Mouse (Mus musculus): Measurements from ENCODE around the gene Ubl7. TPM values are rescaled to one million over a fixed set of nuclear protein-coding genes. Genes with fewer than 3 reads are reported as not detected.
A peak's percentile ranks its signal among the peaks of the same experiment; 100 is the strongest.

Ubl7 gene
- total and polyA plus RNA-seq, 3 experiments = 19.1 to 159 (median 72.5) TPM

DNA sequence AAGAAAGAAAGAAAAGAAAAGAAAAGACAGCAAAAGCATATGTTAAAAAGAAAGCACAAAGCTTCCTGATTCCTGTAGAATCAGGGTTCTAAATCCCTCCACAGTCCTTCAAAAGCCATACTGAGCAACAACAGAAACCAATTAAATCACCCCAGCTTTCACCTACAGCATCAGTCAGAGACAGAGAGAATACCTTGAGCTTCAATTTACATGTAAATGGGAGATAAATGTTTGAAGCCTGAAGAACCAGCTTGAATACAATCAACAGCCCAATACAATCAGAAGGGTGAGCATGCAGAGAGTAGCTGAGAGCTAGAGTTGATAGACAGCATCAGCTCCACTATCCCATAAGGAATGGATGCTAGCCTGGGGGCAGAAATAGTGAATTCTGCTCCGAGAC is 27.4 kb upstream of the Ubl7 start:
- Histone ChIP-seq H3K27me3 (ENCODE audit: insufficient read depth, low read length) (peaks cover 17% of the 10 kb centered on the region), H3K4me3 (ENCODE audit: low read depth, low read length) (no peak overlapping the region), H3K36me3 (replicated peaks) (no peaks in the 10 kb centered on the region), H3K4me1 (ENCODE audit: insufficient read depth, low read depth, low read length) (no peaks in the 10 kb centered on the region), H3K9me3 (replicated peaks) (no peaks in the 10 kb centered on the region)
- TF ChIP-seq TAL1 (conservative IDR thresholded peaks at IDR 0.05; ENCODE audit: low read depth, low read length) (no peak), POLR2AphosphoS5 (IDR thresholded peaks at IDR 0.05; ENCODE audit: insufficient replicate concordance, low read depth, low read length) (no peak), GATA1 (IDR thresholded peaks at IDR 0.05; ENCODE audit: borderline replicate concordance, low read length) (no peak), GATA2 (IDR thresholded peaks at IDR 0.05; ENCODE audit: borderline replicate concordance, low read depth, low read length) (no peak), CTCF (IDR thresholded peaks at IDR 0.05; ENCODE audit: low read depth, low read length) (no peak)
- no peak for ATAC-seq (ENCODE audit: extremely low read depth, insufficient number of reproducible peaks, low FRiP score, poor library complexity, severe bottlenecking)
- no peak for DNase-seq (ENCODE audit: low spot score)

- DNase-seq (ENCODE audit: low spot score) (no peak), ATAC-seq (ENCODE audit: extremely low read depth, insufficient number of reproducible peaks, low FRiP score, poor library complexity, severe bottlenecking) (no peak)
- H3K9me3 ChIP-seq (replicated peaks) = no peaks in the 10 kb centered on the region
These were observed 22.7 kb upstream of the Ubl7 start for GRCm38 (mm10) chr9:57888119-57888518.

DNA sequence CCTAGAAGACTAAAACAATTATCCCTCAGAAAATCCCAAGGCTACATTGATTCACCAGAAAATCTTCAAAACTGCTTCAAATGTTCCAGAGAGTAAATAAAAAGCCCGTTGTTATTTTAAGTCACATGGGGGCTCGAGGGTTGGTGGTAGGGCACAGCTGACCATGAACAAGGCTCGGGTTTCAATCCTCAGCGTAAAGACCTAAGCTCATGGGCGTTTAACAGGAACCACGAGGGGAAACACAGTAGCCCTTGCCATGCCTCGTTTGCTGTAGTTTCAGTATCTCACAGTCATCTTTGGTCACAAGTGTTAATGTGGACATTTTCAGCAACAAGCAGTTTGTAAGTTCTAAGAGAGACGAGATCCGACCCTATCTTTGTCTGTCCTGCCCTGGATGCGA is 10.3 kb upstream of the Ubl7 start:
- no peak for TF ChIP-seq GATA2 (IDR thresholded peaks at IDR 0.05; ENCODE audit: borderline replicate concordance, low read depth, low read length)
- TF ChIP-seq GATA1 (IDR thresholded peaks at IDR 0.05; ENCODE audit: borderline replicate concordance, low read length) = no peak
- Histone ChIP-seq H3K4me3 (ENCODE audit: low read depth, low read length) (peak overlapping the region; percentile 32; the same call in 1 of the 2 replicates), H3K27me3 (ENCODE audit: insufficient read depth, low read length) (peaks cover 21% of the 10 kb centered on the region), H3K36me3 (replicated peaks) (no peaks in the 10 kb centered on the region), H3K4me1 (ENCODE audit: insufficient read depth, low read depth, low read length) (peaks cover 11% of the 10 kb centered on the region), H3K9me3 (replicated peaks) (no peaks in the 10 kb centered on the region)
- ATAC-seq (ENCODE audit: extremely low read depth, insufficient number of reproducible peaks, low FRiP score, poor library complexity, severe bottlenecking) (no peak), DNase-seq (ENCODE audit: low spot score) (no peak)

More at GRCm38 (mm10) chr9:57888119-57888518, 22.7 kb upstream of the Ubl7 start:
- H3K4me3 ChIP-seq (ENCODE audit: low read depth, low read length) = no peak overlapping the region
- H3K36me3 ChIP-seq (replicated peaks) = no peaks in the 10 kb centered on the region
- TF ChIP-seq GATA2 (IDR thresholded peaks at IDR 0.05; ENCODE audit: borderline replicate concordance, low read depth, low read length) = no peak
- TF ChIP-seq POLR2AphosphoS5 (IDR thresholded peaks at IDR 0.05; ENCODE audit: insufficient replicate concordance, low read depth, low read length) = no peak
- no peak for TF ChIP-seq TAL1 (conservative IDR thresholded peaks at IDR 0.05; ENCODE audit: low read depth, low read length)
- TF ChIP-seq CTCF (IDR thresholded peaks at IDR 0.05; ENCODE audit: low read depth, low read length) = no peak
- TF ChIP-seq GATA1 (IDR thresholded peaks at IDR 0.05; ENCODE audit: borderline replicate concordance, low read length) = no peak
- no peaks in the 10 kb centered on the region for H3K4me1 ChIP-seq (ENCODE audit: insufficient read depth, low read depth, low read length)
- peaks cover 16% of the 10 kb centered on the region for H3K27me3 ChIP-seq (ENCODE audit: insufficient read depth, low read length)

DNA sequence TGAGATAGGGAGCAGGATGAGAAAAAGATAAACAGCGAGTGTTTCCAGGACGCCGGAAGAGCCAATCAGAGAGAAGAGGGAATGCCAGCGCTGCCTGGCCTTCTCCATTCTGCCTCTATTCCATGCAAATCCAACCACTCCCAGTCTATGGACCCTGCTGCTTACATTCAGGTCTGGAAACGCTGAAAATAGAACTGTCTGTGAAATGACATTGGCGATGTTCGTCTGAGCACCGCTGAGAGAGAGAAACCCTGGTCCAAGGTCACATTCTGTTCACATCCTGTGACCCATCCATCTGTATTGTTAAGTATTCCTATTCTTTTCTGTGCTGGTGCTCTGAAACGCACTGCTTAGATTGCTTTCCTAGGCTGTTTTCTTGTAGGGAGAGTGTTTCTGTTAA is 9.6 kb upstream of the Ubl7 start:
- TF ChIP-seq POLR2AphosphoS5 (IDR thresholded peaks at IDR 0.05; ENCODE audit: insufficient replicate concordance, low read depth, low read length) = no peak
- TF ChIP-seq GATA1 (IDR thresholded peaks at IDR 0.05; ENCODE audit: borderline replicate concordance, low read length) = no peak
- TF ChIP-seq CTCF (IDR thresholded peaks at IDR 0.05; ENCODE audit: low read depth, low read length) = no peak
- TF ChIP-seq GATA2 (IDR thresholded peaks at IDR 0.05; ENCODE audit: borderline replicate concordance, low read depth, low read length) = no peak
- TF ChIP-seq TAL1 (conservative IDR thresholded peaks at IDR 0.05; ENCODE audit: low read depth, low read length) = no peak
- H3K4me1 ChIP-seq (ENCODE audit: insufficient read depth, low read depth, low read length) = peaks cover 11% of the 10 kb centered on the region
- no peaks in the 10 kb centered on the region for H3K36me3 ChIP-seq (replicated peaks)
- H3K9me3 ChIP-seq (replicated peaks) = no peaks in the 10 kb centered on the region
- H3K4me3 ChIP-seq (ENCODE audit: low read depth, low read length) = no peak overlapping the region
- DNase-seq (ENCODE audit: low spot score) (no peak), ATAC-seq (ENCODE audit: extremely low read depth, insufficient number of reproducible peaks, low FRiP score, poor library complexity, severe bottlenecking) (no peak)
- H3K27me3 ChIP-seq (ENCODE audit: insufficient read depth, low read length) = peaks cover 21% of the 10 kb centered on the region

GRCm38 (mm10) chr9:57901601-57902000 is 9.2 kb upstream of the Ubl7 start:
- no peak for ATAC-seq (ENCODE audit: extremely low read depth, insufficient number of reproducible peaks, low FRiP score, poor library complexity, severe bottlenecking)
- Histone ChIP-seq H3K27me3 (ENCODE audit: insufficient read depth, low read length) (peaks cover 21% of the 10 kb centered on the region), H3K9me3 (replicated peaks) (no peaks in the 10 kb centered on the region), H3K4me3 (ENCODE audit: low read depth, low read length) (no peak overlapping the region), H3K36me3 (replicated peaks) (no peaks in the 10 kb centered on the region), H3K4me1 (ENCODE audit: insufficient read depth, low read depth, low read length) (peaks cover 10% of the 10 kb centered on the region)
- no peak for DNase-seq (ENCODE audit: low spot score)
- TF ChIP-seq GATA1 (IDR thresholded peaks at IDR 0.05; ENCODE audit: borderline replicate concordance, low read length) (no peak), TAL1 (conservative IDR thresholded peaks at IDR 0.05; ENCODE audit: low read depth, low read length) (no peak), POLR2AphosphoS5 (IDR thresholded peaks at IDR 0.05; ENCODE audit: insufficient replicate concordance, low read depth, low read length) (no peak), CTCF (IDR thresholded peaks at IDR 0.05; ENCODE audit: low read depth, low read length) (no peak), GATA2 (IDR thresholded peaks at IDR 0.05; ENCODE audit: borderline replicate concordance, low read depth, low read length) (no peak)

- no peak for TF ChIP-seq CTCF (IDR thresholded peaks at IDR 0.05; ENCODE audit: low read depth, low read length)
- TF ChIP-seq GATA1 (IDR thresholded peaks at IDR 0.05; ENCODE audit: borderline replicate concordance, low read length) = no peak
- no peak for TF ChIP-seq POLR2AphosphoS5 (IDR thresholded peaks at IDR 0.05; ENCODE audit: insufficient replicate concordance, low read depth, low read length)
- TF ChIP-seq TAL1 (conservative IDR thresholded peaks at IDR 0.05; ENCODE audit: low read depth, low read length) = no peak
- TF ChIP-seq GATA2 (IDR thresholded peaks at IDR 0.05; ENCODE audit: borderline replicate concordance, low read depth, low read length) = no peak
- no peak overlapping the region for H3K4me3 ChIP-seq (ENCODE audit: low read depth, low read length)
These were observed 8.6 kb upstream of the Ubl7 start for GRCm38 (mm10) chr9:57902132-57902531.

More at GRCm38 (mm10) chr9:57902132-57902531, 8.6 kb upstream of the Ubl7 start:
- ATAC-seq (ENCODE audit: extremely low read depth, insufficient number of reproducible peaks, low FRiP score, poor library complexity, severe bottlenecking) = no peak
- H3K4me1 ChIP-seq (ENCODE audit: insufficient read depth, low read depth, low read length) = peaks cover 8% of the 10 kb centered on the region
- no peaks in the 10 kb centered on the region for H3K36me3 ChIP-seq (replicated peaks)
- H3K27me3 ChIP-seq (ENCODE audit: insufficient read depth, low read length) = peaks cover 21% of the 10 kb centered on the region
- no peaks in the 10 kb centered on the region for H3K9me3 ChIP-seq (replicated peaks)
- no peak for DNase-seq (ENCODE audit: low spot score)
